Mouse (Mus musculus): Measurements from ENCODE around the gene Upk3a. TPM values are rescaled to one million over a fixed set of nuclear protein-coding genes. Genes with fewer than 3 reads are reported as not detected.
A peak's percentile ranks its signal among the peaks of the same experiment; 100 is the strongest.

Upk3a gene
- not detected for polyA plus RNA-seq (2012; fragmentation: generic; extraction: Trizol)

- no peaks in the 10 kb centered on the region for H3K36me3 ChIP-seq (ENCODE audit: control insufficient read depth, insufficient read depth)
- H3ac ChIP-seq (ENCODE audit: control insufficient read depth, insufficient read length): no peak within 1 kb of the TSS
- no peaks in the 10 kb centered on the region for H3K79me2 ChIP-seq (ENCODE audit: control insufficient read depth, insufficient read depth)
- peaks cover 46% of the 10 kb centered on the region for H3K27me3 ChIP-seq (ENCODE audit: control insufficient read depth, insufficient read depth, insufficient read length)
- no peak within 1 kb of the TSS for H3K4me3 ChIP-seq
- no peak within 1 kb of the TSS for H3K4me2 ChIP-seq (ENCODE audit: low read depth)
- TF ChIP-seq TCF12 (IDR thresholded peaks at IDR 0.05; ENCODE audit: insufficient read depth, poor library complexity, severe bottlenecking) (no peak), USF1 (IDR thresholded peaks at IDR 0.05; ENCODE audit: low read depth) (no peak), MYOG (IDR thresholded peaks at IDR 0.05; ENCODE audit: control insufficient read depth in 1 of 3, insufficient read depth in 1 of 3, insufficient read length in 2 of 3, low read depth in 2 of 3) (peak in 1 of 3 experiments; percentile 3), POLR2A (IDR thresholded peaks at IDR 0.05; ENCODE audit: insufficient read length, low read depth) (no peak), SRF (IDR thresholded peaks at IDR 0.05; ENCODE audit: control insufficient read depth, insufficient read length, low read depth) (no peak)
Observed at GRCm38 (mm10) chr15:85016951-85017664, at the start of gene Upk3a. TSS of gene Upk3a (plus strand) at chr15:85017141.

GRCm38 (mm10) chr15:84968534-84968933 is 48.4 kb upstream of the Upk3a start:
- no peaks in the 10 kb centered on the region for H3K27me3 ChIP-seq (ENCODE audit: control insufficient read depth, insufficient read depth, insufficient read length)
- H3K4me2 ChIP-seq (ENCODE audit: low read depth): no peak overlapping the region
- TF ChIP-seq CEBPB (IDR thresholded peaks at IDR 0.05; ENCODE audit: insufficient read depth, poor library complexity, severe bottlenecking): no peak
- TF ChIP-seq TCF12 (IDR thresholded peaks at IDR 0.05; ENCODE audit: insufficient read depth, poor library complexity, severe bottlenecking): no peak
- TF ChIP-seq MAX (IDR thresholded peaks at IDR 0.05; ENCODE audit: low read depth): no peak
- no peak for TF ChIP-seq USF1 (IDR thresholded peaks at IDR 0.05; ENCODE audit: low read depth)
- no peak for TF ChIP-seq MYOD1 (IDR thresholded peaks at IDR 0.05; ENCODE audit: control insufficient read depth in 1 of 3, insufficient read length in 2 of 3, low read depth in 2 of 3)
- no peak for TF ChIP-seq SRF (IDR thresholded peaks at IDR 0.05; ENCODE audit: control insufficient read depth, insufficient read length, low read depth)
- no peak for TF ChIP-seq TCF3 (IDR thresholded peaks at IDR 0.05; ENCODE audit: insufficient read length, low read depth)
- no peak for TF ChIP-seq POLR2AphosphoS2 (IDR thresholded peaks at IDR 0.05; ENCODE audit: insufficient read length, low read depth)
- no peak for TF ChIP-seq POLR2A (IDR thresholded peaks at IDR 0.05; ENCODE audit: insufficient read length, low read depth)
- no peak for TF ChIP-seq E2F4 (IDR thresholded peaks at IDR 0.05; ENCODE audit: insufficient read depth)
- no peak for TF ChIP-seq REST (IDR thresholded peaks at IDR 0.05; ENCODE audit: insufficient read depth, insufficient read length)
- no peak for TF ChIP-seq MYOG (IDR thresholded peaks at IDR 0.05; ENCODE audit: control insufficient read depth in 1 of 3, insufficient read depth in 1 of 3, insufficient read length in 2 of 3, low read depth in 2 of 3)
- H3ac ChIP-seq (ENCODE audit: control insufficient read depth, insufficient read length): no peak overlapping the region
- no peaks in the 10 kb centered on the region for H3K36me3 ChIP-seq (ENCODE audit: control insufficient read depth, insufficient read depth)
- H3K79me2 ChIP-seq (ENCODE audit: control insufficient read depth, insufficient read depth): no peaks in the 10 kb centered on the region
- no peak overlapping the region for H3K4me3 ChIP-seq

GRCm38 (mm10) chr15:84972860-84973543 is 43.9 kb upstream of the Upk3a start:
- H3K27me3 ChIP-seq (ENCODE audit: control insufficient read depth, insufficient read depth, insufficient read length): no peaks in the 10 kb centered on the region
- H3K4me3 ChIP-seq: no peak overlapping the region
- no peaks in the 10 kb centered on the region for H3K36me3 ChIP-seq (ENCODE audit: control insufficient read depth, insufficient read depth)
- TF ChIP-seq POLR2A (IDR thresholded peaks at IDR 0.05; ENCODE audit: insufficient read length, low read depth): no peak
- no peak for TF ChIP-seq TCF12 (IDR thresholded peaks at IDR 0.05; ENCODE audit: insufficient read depth, poor library complexity, severe bottlenecking)
- TF ChIP-seq USF1 (IDR thresholded peaks at IDR 0.05; ENCODE audit: low read depth): no peak
- TF ChIP-seq POLR2AphosphoS2 (IDR thresholded peaks at IDR 0.05; ENCODE audit: insufficient read length, low read depth): no peak
- no peak for TF ChIP-seq MYOG (IDR thresholded peaks at IDR 0.05; ENCODE audit: control insufficient read depth in 1 of 3, insufficient read depth in 1 of 3, insufficient read length in 2 of 3, low read depth in 2 of 3)
- TF ChIP-seq TCF3 (IDR thresholded peaks at IDR 0.05; ENCODE audit: insufficient read length, low read depth): no peak
- TF ChIP-seq REST (IDR thresholded peaks at IDR 0.05; ENCODE audit: insufficient read depth, insufficient read length): no peak
- TF ChIP-seq SRF (IDR thresholded peaks at IDR 0.05; ENCODE audit: control insufficient read depth, insufficient read length, low read depth): no peak
- no peak for TF ChIP-seq E2F4 (IDR thresholded peaks at IDR 0.05; ENCODE audit: insufficient read depth)
- no peak for TF ChIP-seq MAX (IDR thresholded peaks at IDR 0.05; ENCODE audit: low read depth)
- no peak for TF ChIP-seq CEBPB (IDR thresholded peaks at IDR 0.05; ENCODE audit: insufficient read depth, poor library complexity, severe bottlenecking)
- no peak for TF ChIP-seq MYOD1 (IDR thresholded peaks at IDR 0.05; ENCODE audit: control insufficient read depth in 1 of 3, insufficient read length in 2 of 3, low read depth in 2 of 3)
- peak overlapping the region; percentile 13 for H3K4me2 ChIP-seq (ENCODE audit: low read depth)
- H3K79me2 ChIP-seq (ENCODE audit: control insufficient read depth, insufficient read depth): peaks cover 12% of the 10 kb centered on the region
- H3ac ChIP-seq (ENCODE audit: control insufficient read depth, insufficient read length): no peak overlapping the region

GRCm38 (mm10) chr15:84973544-84973871 is 43.4 kb upstream of the Upk3a start:
- Histone ChIP-seq H3K4me3 (no peak overlapping the region), H3K79me2 (ENCODE audit: control insufficient read depth, insufficient read depth) (peaks cover 12% of the 10 kb centered on the region), H3K4me2 (ENCODE audit: low read depth) (peak overlapping the region; percentile 13), H3K27me3 (ENCODE audit: control insufficient read depth, insufficient read depth, insufficient read length) (no peaks in the 10 kb centered on the region), H3ac (ENCODE audit: control insufficient read depth, insufficient read length) (no peak overlapping the region), H3K36me3 (ENCODE audit: control insufficient read depth, insufficient read depth) (no peaks in the 10 kb centered on the region)
- TF ChIP-seq USF1 (IDR thresholded peaks at IDR 0.05; ENCODE audit: low read depth): no peak
- TF ChIP-seq REST (IDR thresholded peaks at IDR 0.05; ENCODE audit: insufficient read depth, insufficient read length): no peak
- no peak for TF ChIP-seq TCF12 (IDR thresholded peaks at IDR 0.05; ENCODE audit: insufficient read depth, poor library complexity, severe bottlenecking)
- TF ChIP-seq SRF (IDR thresholded peaks at IDR 0.05; ENCODE audit: control insufficient read depth, insufficient read length, low read depth): no peak
- no peak for TF ChIP-seq E2F4 (IDR thresholded peaks at IDR 0.05; ENCODE audit: insufficient read depth)
- no peak for TF ChIP-seq POLR2AphosphoS2 (IDR thresholded peaks at IDR 0.05; ENCODE audit: insufficient read length, low read depth)
- TF ChIP-seq MYOG (IDR thresholded peaks at IDR 0.05; ENCODE audit: control insufficient read depth in 1 of 3, insufficient read depth in 1 of 3, insufficient read length in 2 of 3, low read depth in 2 of 3): no peak
- TF ChIP-seq TCF3 (IDR thresholded peaks at IDR 0.05; ENCODE audit: insufficient read length, low read depth): no peak
- TF ChIP-seq POLR2A (IDR thresholded peaks at IDR 0.05; ENCODE audit: insufficient read length, low read depth): no peak
- no peak for TF ChIP-seq MAX (IDR thresholded peaks at IDR 0.05; ENCODE audit: low read depth)
- TF ChIP-seq CEBPB (IDR thresholded peaks at IDR 0.05; ENCODE audit: insufficient read depth, poor library complexity, severe bottlenecking): no peak
- TF ChIP-seq MYOD1 (IDR thresholded peaks at IDR 0.05; ENCODE audit: control insufficient read depth in 1 of 3, insufficient read length in 2 of 3, low read depth in 2 of 3): no peak

Measured in myocyte (in vitro differentiated cells).